Mouse (Mus musculus) embryonic facial prominence, embryonic 11.5 days (tissue): ENCODE measurements around the gene Wnt1. TPM values are rescaled to one million over a fixed set of nuclear protein-coding genes. Genes with fewer than 3 reads are reported as not detected.

Experiments used
- ATAC-seq: fragments of 200-750 bp; cut with Nextera tagmentation; replicated peaks from 2 replicates; pipeline ENCODE4 v1.8.0; 2017; ENCODE audit warnings: low read depth; ENCODE audit not compliant: insufficient number of reproducible peaks, low FRiP score, low TSS enrichment
- DNase-seq: peaks from one replicate; pipeline ENCODE4 v3.0.0-alpha.2; 2015; ENCODE audit warnings: low spot score
- H3K27ac ChIP-seq: fragments of 300-500 bp; sonication (generic); replicated peaks from 2 replicates; pipeline ENCODE4 v1.5.1; 2014; ENCODE audit warnings: mild to moderate bottlenecking, low read depth, low read length, control low read depth
- H3K27me3 ChIP-seq: fragments of 300-500 bp; sonication (generic); 2 replicates; pipeline ENCODE4 v1.6.1; 2014; ENCODE audit warnings: mild to moderate bottlenecking, low read length, moderate library complexity, mixed read lengths; ENCODE audit not compliant: control insufficient read depth, insufficient read depth
- H3K36me3 ChIP-seq: fragments of 300-500 bp; sonication (generic); replicated peaks from 2 replicates; pipeline ENCODE4 v1.6.1; 2014; ENCODE audit warnings: low read depth, mild to moderate bottlenecking, low read length, moderate library complexity, mixed read lengths; ENCODE audit not compliant: control insufficient read depth, insufficient read depth
- H3K4me1 ChIP-seq: fragments of 300-500 bp; sonication (generic); 2 replicates; pipeline ENCODE4 v1.6.1; 2014; ENCODE audit warnings: low read length, mixed read lengths; ENCODE audit not compliant: control insufficient read depth, insufficient read depth
- H3K4me2 ChIP-seq: fragments of 300-500 bp; sonication (generic); 2 replicates; pipeline ENCODE4 v1.6.1; 2014; ENCODE audit warnings: low read depth, mild to moderate bottlenecking, control low read depth, low read length, moderate library complexity
- H3K4me3 ChIP-seq: fragments of 300-500 bp; sonication (generic); 2 replicates; pipeline ENCODE4 v1.5.1; 2014; ENCODE audit warnings: low read depth, low read length, control low read depth
- H3K9ac ChIP-seq: fragments of 300-500 bp; sonication (generic); replicated peaks from 2 replicates; pipeline ENCODE4 v1.6.1; 2014; ENCODE audit warnings: mild to moderate bottlenecking, control low read depth, low read length
- H3K9me3 ChIP-seq: fragments of 300-500 bp; sonication (generic); replicated peaks from 2 replicates; pipeline ENCODE4 v1.6.1; 2016; ENCODE audit warnings: mild to moderate bottlenecking, low read length, inconsistent platforms, mixed read lengths; ENCODE audit not compliant: control insufficient read depth
- WGBS: fragments of 180-500 bp; shearing (Covaris S2); extraction: QIAGEN DNeasy Blood & Tissue Kit; methylation state at CpG from one replicate; pipeline ENCODE4 v1.1.7; 2014; 5-methylcytosine and 5-hydroxymethylcytosine counted together
- polyA plus RNA-seq: library from polyadenylated mRNA; unstranded; fragments of >200 nt; fragmentation: Nextera tagmentation; extraction: Ambion mirVana; gene quantifications from 2 replicates; pipeline ENCODE4 v1.2.1, GENCODE M21; 2014

Gene Wnt1
- polyA plus RNA-seq, 1 experiment from 2014 or later, result 0.28 TPM

DNA sequence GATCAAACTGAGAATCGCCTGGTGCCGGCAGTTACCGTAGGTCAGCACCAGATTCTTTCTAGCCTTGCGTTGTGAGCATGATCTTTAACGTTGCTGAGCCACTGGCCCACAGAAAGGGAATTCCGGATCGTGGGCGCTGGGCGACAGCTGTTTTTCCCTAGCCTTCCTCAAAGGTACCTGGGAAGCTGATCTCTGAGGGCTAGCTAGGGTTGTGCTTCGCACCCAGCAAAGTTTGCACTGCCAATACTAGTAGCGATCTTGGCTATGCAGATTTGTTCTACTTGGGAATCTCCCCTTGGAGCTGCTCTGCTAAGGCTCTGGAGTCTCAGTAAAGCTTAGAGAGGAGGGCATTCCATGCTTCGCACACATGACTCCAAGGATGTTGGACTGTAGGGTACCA, 1.6 kb downstream of the Wnt1 start:
- Histone ChIP-seq H3K4me3 (no peak overlapping the region; the same call in 1 of the 2 replicates), H3K9ac (no peak overlapping the region), H3K4me2 (no peak overlapping the region; the same call in 1 of the 2 replicates), H3K27ac (no peak overlapping the region), H3K9me3 (no peaks in the 10 kb centered on the region; the same call in 1 of the 2 replicates), H3K36me3 (no peaks in the 10 kb centered on the region), H3K27me3 (peaks cover 86% of the 10 kb centered on the region), H3K4me1 (no peaks in the 10 kb centered on the region; the same call in 1 of the 2 replicates)
- no peak for ATAC-seq
- peak; percentile 33 for DNase-seq
- under 1% methylated on average over 12 of the region's 12 CpGs for WGBS

DNA sequence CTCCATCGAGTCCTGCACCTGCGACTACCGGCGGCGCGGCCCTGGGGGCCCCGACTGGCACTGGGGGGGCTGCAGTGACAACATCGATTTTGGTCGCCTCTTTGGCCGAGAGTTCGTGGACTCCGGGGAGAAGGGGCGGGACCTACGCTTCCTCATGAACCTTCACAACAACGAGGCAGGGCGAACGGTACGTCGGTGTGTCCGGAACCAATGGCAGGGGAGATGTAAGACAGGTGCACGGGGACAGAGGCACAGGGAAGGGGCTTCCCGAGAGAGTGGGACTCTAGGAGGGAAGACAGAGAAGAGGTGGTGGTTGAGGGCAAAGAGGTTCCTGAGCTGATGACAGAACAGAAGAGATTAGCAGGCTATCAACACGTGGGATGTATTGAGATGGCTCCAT, 2.1 kb downstream of the Wnt1 start:
- Histone ChIP-seq H3K4me2 (no peak overlapping the region), H3K9ac (no peak overlapping the region), H3K4me1 (no peaks in the 10 kb centered on the region; the same call in 1 of the 2 replicates), H3K9me3 (no peaks in the 10 kb centered on the region; the same call in 1 of the 2 replicates), H3K36me3 (no peaks in the 10 kb centered on the region), H3K4me3 (no peak overlapping the region; the same call in 1 of the 2 replicates), H3K27me3 (peaks cover 91% of the 10 kb centered on the region), H3K27ac (no peak overlapping the region)
- DNase-seq, result no peak
- WGBS, result under 1% methylated on average over 23 of the region's 23 CpGs
- ATAC-seq, result no peak

DNA sequence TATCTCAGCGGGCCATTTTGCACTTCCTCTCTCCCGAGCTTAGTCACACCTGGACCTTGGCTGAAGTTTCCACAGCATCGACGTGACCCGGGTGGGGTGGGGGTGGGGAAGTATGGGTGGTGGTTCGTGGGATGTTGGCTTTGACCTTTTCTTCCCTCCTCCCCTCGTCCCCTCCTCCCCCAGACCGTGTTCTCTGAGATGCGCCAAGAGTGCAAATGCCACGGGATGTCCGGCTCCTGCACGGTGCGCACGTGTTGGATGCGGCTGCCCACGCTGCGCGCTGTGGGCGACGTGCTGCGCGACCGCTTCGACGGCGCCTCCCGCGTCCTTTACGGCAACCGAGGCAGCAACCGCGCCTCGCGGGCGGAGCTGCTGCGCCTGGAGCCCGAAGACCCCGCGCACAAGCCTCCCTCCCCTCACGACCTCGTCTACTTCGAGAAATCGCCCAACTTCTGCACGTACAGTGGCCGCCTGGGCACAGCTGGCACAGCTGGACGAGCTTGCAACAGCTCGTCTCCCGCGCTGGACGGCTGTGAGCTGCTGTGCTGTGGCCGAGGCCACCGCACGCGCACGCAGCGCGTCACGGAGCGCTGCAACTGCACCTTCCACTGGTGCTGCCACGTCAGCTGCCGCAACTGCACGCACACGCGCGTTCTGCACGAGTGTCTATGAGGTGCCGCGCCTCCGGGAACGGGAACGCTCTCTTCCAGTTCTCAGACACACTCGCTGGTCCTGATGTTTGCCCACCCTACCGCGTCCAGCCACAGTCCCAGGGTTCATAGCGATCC, 2.8 kb downstream of the Wnt1 start:
- Histone ChIP-seq H3K9ac (no peak overlapping the region), H3K9me3 (no peaks in the 10 kb centered on the region; the same call in 1 of the 2 replicates), H3K4me3 (peak overlapping the region; percentile 12; the same call in 1 of the 2 replicates), H3K4me2 (peak overlapping the region; percentile 20; the same call in 1 of the 2 replicates), H3K36me3 (no peaks in the 10 kb centered on the region), H3K27ac (no peak overlapping the region), H3K4me1 (no peaks in the 10 kb centered on the region; the same call in 1 of the 2 replicates), H3K27me3 (peaks cover 96% of the 10 kb centered on the region)
- no peak for ATAC-seq
- WGBS, result 2% methylated on average over 75 of the region's 75 CpGs
- peak; percentile 11 for DNase-seq

DNA sequence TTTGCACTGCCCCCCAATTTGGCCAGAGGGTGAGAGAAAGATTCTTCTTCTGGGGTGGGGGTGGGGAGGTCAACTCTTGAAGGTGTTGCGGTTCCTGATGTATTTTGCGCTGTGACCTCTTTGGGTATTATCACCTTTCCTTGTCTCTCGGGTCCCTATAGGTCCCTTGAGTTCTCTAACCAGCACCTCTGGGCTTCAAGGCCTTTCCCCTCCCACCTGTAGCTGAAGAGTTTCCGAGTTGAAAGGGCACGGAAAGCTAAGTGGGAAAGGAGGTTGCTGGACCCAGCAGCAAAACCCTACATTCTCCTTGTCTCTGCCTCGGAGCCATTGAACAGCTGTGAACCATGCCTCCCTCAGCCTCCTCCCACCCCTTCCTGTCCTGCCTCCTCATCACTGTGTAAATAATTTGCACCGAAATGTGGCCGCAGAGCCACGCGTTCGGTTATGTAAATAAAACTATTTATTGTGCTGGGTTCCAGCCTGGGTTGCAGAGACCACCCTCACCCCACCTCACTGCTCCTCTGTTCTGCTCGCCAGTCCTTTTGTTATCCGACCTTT, 3.6 kb downstream of the Wnt1 start:
- Histone ChIP-seq H3K27ac (no peak overlapping the region), H3K9me3 (no peaks in the 10 kb centered on the region; the same call in 1 of the 2 replicates), H3K4me3 (no peak overlapping the region), H3K27me3 (peaks cover 98% of the 10 kb centered on the region), H3K9ac (no peak overlapping the region), H3K4me1 (peaks cover 3% of the 10 kb centered on the region; the same call in 1 of the 2 replicates), H3K36me3 (no peaks in the 10 kb centered on the region), H3K4me2 (no peak overlapping the region)
- WGBS, result 6% methylated on average over 13 of the region's 13 CpGs
- DNase-seq (peak; percentile 9), ATAC-seq (no peak)

DNA sequence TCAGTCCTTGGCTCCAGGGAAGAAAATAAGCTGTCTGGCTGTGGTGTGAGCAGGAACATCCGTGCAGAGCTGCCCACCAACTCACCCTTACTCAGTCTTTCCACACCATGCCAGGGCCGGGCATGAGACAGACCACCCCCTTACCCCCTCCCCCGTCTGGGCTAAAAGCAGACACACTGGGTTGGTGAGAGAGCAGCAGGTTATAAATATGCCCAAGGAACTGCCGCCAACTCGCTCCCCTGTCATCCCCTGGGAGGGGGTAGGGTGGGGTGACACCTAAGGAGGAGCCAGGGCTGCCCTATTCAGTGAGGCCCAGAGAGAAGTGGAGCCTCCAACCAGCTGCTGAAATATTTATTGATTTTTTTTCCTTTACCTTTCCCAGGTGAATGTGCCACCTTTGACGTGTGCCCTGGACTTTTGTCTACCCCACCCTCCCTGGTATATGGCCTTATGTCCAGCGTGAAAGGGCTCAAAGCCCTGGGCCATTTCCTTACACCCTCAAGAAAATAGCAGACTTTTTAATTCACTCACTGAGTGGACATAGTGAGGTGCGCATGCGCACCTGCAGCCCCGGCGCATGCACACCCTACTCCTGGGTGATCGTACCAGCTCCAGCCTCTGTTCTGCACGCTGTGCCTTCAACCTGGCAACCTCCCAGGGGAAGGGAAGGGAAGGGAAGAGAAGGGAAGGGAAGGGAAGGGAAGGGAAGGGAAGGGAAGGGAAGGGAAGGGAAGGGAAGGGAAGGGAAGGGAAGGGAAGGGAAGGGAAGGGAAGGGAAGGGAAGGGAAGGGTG, 7.3 kb downstream of the Wnt1 start:
- 4% methylated on average over 13 of the region's 13 CpGs for WGBS
- Histone ChIP-seq H3K4me2 (no peak overlapping the region), H3K27ac (no peak overlapping the region), H3K27me3 (peaks cover 87% of the 10 kb centered on the region), H3K36me3 (no peaks in the 10 kb centered on the region), H3K4me1 (peaks cover 3% of the 10 kb centered on the region; the same call in 1 of the 2 replicates), H3K9me3 (no peaks in the 10 kb centered on the region; the same call in 1 of the 2 replicates), H3K4me3 (no peak overlapping the region), H3K9ac (no peak overlapping the region)
- DNase-seq, result peak; percentile 42
- no peak for ATAC-seq

DNA sequence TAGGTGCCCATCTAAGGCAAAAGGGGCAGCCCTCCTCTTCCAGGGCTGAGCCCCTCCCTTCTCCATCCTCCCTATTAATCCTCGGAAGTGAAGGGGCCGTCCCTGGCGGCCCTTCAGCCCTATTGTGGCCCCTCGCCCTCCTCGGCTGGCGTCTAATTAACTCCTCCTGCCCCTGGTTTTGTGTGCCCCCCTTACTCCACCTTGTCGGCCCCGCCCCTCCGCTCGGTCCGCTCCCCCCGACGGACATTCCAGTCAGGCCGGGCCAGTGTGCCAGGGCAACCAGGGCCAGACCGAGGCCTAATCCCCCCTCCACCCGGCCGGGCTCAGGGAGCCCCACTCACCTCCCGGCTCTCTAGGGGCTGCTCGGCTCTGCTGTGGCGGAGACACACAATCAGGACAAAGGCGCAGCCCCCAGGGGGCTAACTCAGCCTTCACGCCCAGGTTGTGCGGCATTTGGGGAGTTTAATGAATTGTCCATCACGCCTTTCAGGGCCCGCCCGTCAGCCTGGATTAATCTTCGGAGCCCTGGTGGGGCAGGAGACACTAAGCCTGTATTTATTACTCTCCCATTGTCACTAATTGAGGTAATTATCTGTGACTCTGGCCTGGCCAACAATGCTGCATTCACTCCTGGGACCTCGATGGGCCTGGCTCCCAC, 8.3 kb downstream of the Wnt1 start:
- ATAC-seq (peak; percentile 76), DNase-seq (peak; percentile 61)
- 0 out of 2 replicates have a peak overlapping the region, but pooled peaks have one; percentile 7 for H3K4me2 ChIP-seq

DNA sequence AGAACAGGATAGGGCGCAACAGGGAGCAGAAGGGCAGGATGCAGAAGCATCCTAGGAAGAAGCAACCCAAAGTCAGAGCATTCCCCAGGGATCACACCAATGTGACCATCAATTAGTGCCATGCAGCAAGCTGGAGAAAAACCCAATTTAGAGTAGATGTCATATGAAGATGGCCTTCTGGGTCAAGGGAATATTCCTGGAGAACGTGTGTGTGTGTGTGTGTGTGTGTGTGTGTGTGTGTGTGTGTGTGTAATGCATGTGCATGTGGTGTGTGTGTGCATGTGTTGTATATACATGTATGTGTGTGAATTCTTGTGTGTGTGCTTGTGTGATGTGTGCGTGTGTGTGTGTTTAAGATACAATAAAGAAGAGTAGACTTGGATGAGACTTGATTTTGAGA, 9.2 kb downstream of the Wnt1 start:
- Histone ChIP-seq H3K4me3 (no peak overlapping the region), H3K4me2 (no peak overlapping the region), H3K36me3 (no peaks in the 10 kb centered on the region), H3K4me1 (peaks cover 3% of the 10 kb centered on the region), H3K27me3 (peaks cover 84% of the 10 kb centered on the region), H3K9me3 (no peaks in the 10 kb centered on the region), H3K27ac (no peak overlapping the region), H3K9ac (no peak overlapping the region)
- no peak for DNase-seq
- no peak for ATAC-seq
- 41% methylated on average over 3 of the region's 3 CpGs for WGBS

More for the DNA sequence above, 8.3 kb downstream of the Wnt1 start:
- 2% methylated on average over 28 of the region's 28 CpGs for WGBS
- no peak overlapping the region for H3K9ac ChIP-seq
- no peak overlapping the region for H3K4me3 ChIP-seq
- H3K27me3 ChIP-seq, result peaks cover 84% of the 10 kb centered on the region
- H3K27ac ChIP-seq, result no peak overlapping the region
- H3K9me3 ChIP-seq, result no peaks in the 10 kb centered on the region; the same call in 1 of the 2 replicates
- no peaks in the 10 kb centered on the region for H3K36me3 ChIP-seq
- H3K4me1 ChIP-seq, result peaks cover 3% of the 10 kb centered on the region
